Mouse (Mus musculus): ENCODE data around the gene Ep400.
A peak's percentile ranks its signal among the peaks of the same experiment; 100 is the strongest.

The Ep400 gene

GRCm38 (mm10) chr5:110664041-110664440, 106.5 kb downstream of the Ep400 start:
- DNase-seq = no peak

GRCm38 (mm10) chr5:110659682-110660081, 110.8 kb downstream of the Ep400 start:
- DNase-seq = no peak

DNA sequence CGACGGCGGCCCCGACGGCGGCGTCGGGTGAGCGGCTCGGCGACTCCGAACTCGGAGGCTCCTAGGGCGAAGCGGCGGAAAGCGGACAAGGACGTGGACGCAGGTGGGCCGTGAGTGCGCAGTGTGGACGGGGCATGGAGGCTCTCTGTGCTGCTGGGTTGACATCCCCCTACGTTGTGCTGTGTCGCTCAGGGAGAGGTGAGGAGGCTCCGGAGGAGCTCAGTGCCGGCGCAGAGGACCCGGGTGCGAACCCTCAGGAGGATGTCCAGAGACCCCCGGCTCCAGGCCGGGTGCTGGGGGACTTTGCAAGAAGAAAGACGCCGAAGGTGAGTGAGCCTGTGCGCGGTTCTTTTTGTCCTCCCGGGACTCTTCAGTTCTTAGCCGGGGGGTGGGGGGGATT, 116.8 kb downstream of the Ep400 start:
- DNase-seq = no peak

- DNase-seq = peak; percentile 98
Measured at GRCm38 (mm10) chr5:110652719-110653648, 117.5 kb downstream of the Ep400 start, which contains the start of the genes Noc4l and Ddx51. Noc4l (minus strand) TSS chr5:110653417. Ddx51 (plus strand) TSS chr5:110653451.

- DNase-seq = no peak
Measured at GRCm38 (mm10) chr5:110646377-110646776, 124.1 kb downstream of the Ep400 start.

DNA sequence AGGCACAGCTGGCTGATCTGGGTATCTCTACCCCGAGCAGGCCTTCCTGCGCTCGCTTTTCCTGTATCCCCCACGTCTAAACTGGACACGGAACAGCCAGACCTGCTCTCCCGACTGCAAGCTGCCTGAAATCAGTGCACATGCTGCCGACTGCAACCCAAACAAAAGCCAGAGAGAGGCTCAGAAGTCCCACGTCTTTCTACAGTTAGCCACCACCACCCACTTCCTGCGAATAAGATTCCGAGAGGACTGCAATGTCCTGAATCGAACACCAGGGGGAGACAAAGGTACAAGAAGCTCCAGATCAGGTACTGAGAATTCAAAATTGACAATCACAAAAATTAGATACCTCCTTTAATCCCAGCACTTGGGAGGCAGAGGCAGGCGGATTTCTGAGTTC, 131.1 kb downstream of the Ep400 start:
- peak; percentile 77 for DNase-seq

GRCm38 (mm10) chr5:110638306-110639074, 132.0 kb downstream of the Ep400 start:
- no peak for DNase-seq

DNA sequence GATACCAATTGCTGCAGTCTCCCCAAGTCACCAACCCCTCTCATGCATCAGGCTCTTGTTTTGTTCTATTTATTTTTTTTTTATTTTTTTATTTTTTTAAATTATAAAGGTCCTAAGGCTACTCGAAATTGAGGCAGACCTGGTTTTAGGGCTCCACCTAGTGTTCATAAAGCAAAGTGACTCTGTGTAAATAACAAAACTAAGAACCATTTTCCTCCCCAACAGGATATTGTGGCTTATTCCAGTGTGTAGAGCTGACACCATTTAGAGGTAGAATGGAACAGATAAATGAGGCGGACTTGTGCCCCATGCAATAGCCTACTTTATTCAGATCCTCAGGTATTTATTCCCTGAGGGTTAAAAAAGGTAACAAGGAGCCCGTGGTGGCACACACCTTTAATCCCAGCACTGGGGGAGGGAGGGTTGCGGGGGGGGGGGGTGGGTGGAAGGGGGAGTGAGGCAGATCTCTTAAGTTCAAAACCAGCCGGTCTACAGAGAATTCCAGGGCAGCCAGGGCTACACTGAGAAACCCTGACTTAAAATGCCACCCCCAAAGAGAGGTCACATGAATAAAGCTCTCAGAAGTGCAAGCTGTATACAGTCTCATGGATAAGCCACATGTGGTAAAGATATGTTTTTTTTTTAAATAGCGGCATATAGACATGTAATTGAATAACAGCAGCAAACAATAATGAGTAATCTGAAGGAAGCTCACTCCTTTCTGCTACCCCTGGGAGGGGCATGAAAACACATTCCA, 134.4 kb downstream of the Ep400 start:
- DNase-seq = peak; percentile 34

DNA sequence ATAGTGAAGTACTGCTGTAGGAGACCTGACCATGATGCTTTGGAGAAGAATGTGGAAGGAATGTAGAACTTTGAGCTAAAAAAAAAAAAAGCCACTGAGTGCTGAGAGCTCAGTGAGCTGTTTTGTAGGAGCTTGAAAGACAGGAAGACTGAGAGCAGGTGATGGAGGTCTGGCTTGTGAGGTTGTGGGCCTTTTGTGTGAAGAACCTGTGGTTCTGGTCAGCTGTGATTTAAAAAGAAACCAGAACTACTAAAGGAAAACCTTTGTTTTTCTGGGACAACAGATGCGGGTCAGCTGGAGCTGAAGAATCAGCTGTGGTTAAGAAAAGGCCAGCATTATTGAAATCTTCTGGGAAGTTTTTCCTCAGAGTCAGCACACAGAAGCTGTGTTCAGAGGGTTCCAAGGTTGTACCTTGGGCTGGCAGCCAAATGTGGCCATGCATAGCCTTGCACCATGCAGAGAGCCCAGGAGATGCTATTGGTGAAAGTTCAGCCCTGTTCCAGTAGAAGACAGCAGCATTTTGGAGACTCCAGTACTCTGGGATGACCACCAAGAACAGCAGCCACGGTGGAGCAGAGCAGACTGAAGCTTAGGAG, 140.9 kb downstream of the Ep400 start:
- DNase-seq = no peak

DNA sequence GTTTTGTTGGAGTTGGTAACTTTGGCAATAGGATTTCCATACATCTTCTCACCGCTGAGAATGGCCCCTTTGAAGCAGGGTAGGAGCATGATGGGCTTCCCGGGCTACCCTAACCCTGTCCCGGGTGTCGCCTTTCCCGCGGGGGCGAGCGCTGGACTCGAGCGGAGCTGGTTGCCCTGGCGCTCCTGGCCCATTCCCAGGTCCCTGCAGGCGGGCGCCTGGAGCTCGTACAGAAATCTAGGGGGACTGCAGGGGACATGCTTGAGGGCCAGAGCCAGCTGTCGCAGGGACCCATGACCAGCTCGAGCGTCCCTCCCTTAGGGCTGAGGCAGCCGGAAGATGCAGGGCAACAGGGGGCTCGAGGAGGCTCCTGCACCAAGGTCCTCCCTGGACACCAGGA, 142.4 kb downstream of the Ep400 start:
- no peak for DNase-seq

DNA sequence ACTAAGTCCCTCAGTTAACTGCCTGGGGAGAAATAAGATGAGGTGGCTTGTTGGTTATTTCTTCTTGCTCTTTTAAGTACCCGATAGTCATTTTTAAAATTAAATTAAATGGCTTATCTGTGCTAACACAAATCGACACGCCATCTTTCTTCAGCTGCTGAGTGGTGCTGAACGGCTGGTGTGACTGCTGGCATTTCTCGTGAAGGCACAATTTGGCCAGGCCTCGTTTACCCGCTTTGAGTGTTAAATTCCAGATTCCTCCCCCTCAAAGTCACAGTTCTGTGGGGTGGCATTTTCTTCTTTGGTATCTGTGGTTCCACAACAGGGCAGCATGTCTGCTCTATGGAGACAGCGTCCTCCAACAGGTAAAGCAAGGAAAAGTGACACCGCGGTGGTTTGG, 143.2 kb downstream of the Ep400 start:
- DNase-seq = no peak

DNA sequence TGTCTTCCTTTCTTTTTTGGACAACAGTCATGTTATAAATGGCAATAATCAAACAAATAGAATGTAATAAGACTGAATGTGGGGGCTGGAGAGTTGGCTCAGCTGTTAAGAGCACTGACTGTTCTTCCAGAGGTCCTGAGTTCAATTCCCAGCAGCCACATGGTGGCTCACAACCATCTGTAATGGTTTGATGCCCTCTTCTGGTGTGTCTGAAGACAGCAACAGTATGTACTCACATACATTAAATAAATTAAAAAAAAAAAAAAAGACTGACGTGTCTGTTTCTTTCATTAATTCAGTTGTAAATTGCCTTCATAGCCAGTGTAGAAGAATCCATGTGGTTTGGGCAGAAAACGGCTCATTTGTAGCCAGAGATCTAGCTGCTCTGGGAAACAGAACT, 146.2 kb downstream of the Ep400 start:
- no peak for DNase-seq

GRCm38 (mm10) chr5:110619226-110619625, 151.3 kb downstream of the Ep400 start:
- DNase-seq = no peak
